Mouse (Mus musculus) embryonic facial prominence, embryonic 11.5 days (tissue): ENCODE measurements around the gene Arhgef38. TPM values are rescaled to one million over a fixed set of nuclear protein-coding genes. Genes with fewer than 3 reads are reported as not detected.
A peak's percentile ranks its signal among the peaks of the same experiment; 100 is the strongest.

Experiments used
- ATAC-seq: fragments of 200-750 bp; cut with Nextera tagmentation; replicated peaks from 2 replicates; pipeline ENCODE4 v1.8.0; 2017; ENCODE audit warnings: low read depth; ENCODE audit not compliant: insufficient number of reproducible peaks, low FRiP score, low TSS enrichment
- DNase-seq: peaks from one replicate; pipeline ENCODE4 v3.0.0-alpha.2; 2015; ENCODE audit warnings: low spot score
- H3K27ac ChIP-seq: fragments of 300-500 bp; sonication (generic); replicated peaks from 2 replicates; pipeline ENCODE4 v1.5.1; 2014; ENCODE audit warnings: mild to moderate bottlenecking, low read depth, low read length, control low read depth
- H3K27me3 ChIP-seq: fragments of 300-500 bp; sonication (generic); 2 replicates; pipeline ENCODE4 v1.6.1; 2014; ENCODE audit warnings: mild to moderate bottlenecking, low read length, moderate library complexity, mixed read lengths; ENCODE audit not compliant: control insufficient read depth, insufficient read depth
- H3K36me3 ChIP-seq: fragments of 300-500 bp; sonication (generic); replicated peaks from 2 replicates; pipeline ENCODE4 v1.6.1; 2014; ENCODE audit warnings: low read depth, mild to moderate bottlenecking, low read length, moderate library complexity, mixed read lengths; ENCODE audit not compliant: control insufficient read depth, insufficient read depth
- H3K4me1 ChIP-seq: fragments of 300-500 bp; sonication (generic); 2 replicates; pipeline ENCODE4 v1.6.1; 2014; ENCODE audit warnings: low read length, mixed read lengths; ENCODE audit not compliant: control insufficient read depth, insufficient read depth
- H3K4me2 ChIP-seq: fragments of 300-500 bp; sonication (generic); 2 replicates; pipeline ENCODE4 v1.6.1; 2014; ENCODE audit warnings: low read depth, mild to moderate bottlenecking, control low read depth, low read length, moderate library complexity
- H3K4me3 ChIP-seq: fragments of 300-500 bp; sonication (generic); 2 replicates; pipeline ENCODE4 v1.5.1; 2014; ENCODE audit warnings: low read depth, low read length, control low read depth
- H3K9ac ChIP-seq: fragments of 300-500 bp; sonication (generic); replicated peaks from 2 replicates; pipeline ENCODE4 v1.6.1; 2014; ENCODE audit warnings: mild to moderate bottlenecking, control low read depth, low read length
- H3K9me3 ChIP-seq: fragments of 300-500 bp; sonication (generic); replicated peaks from 2 replicates; pipeline ENCODE4 v1.6.1; 2016; ENCODE audit warnings: mild to moderate bottlenecking, low read length, inconsistent platforms, mixed read lengths; ENCODE audit not compliant: control insufficient read depth
- WGBS: fragments of 180-500 bp; shearing (Covaris S2); extraction: QIAGEN DNeasy Blood & Tissue Kit; methylation state at CpG from one replicate; pipeline ENCODE4 v1.1.7; 2014; 5-methylcytosine and 5-hydroxymethylcytosine counted together
- polyA plus RNA-seq: library from polyadenylated mRNA; unstranded; fragments of >200 nt; fragmentation: Nextera tagmentation; extraction: Ambion mirVana; gene quantifications from 2 replicates; pipeline ENCODE4 v1.2.1, GENCODE M21; 2014

The Arhgef38 gene
- polyA plus RNA-seq, 1 experiment from 2014 or later, result 0.17 TPM

- 0% methylated on average over 44 of the region's 44 CpGs for WGBS
- no peaks in the 10 kb centered on the region for H3K9me3 ChIP-seq
These were observed 143.6 kb downstream of the Arhgef38 start for GRCm38 (mm10) chr3:133091121-133091663.

GRCm38 (mm10) chr3:133090247-133091120 lies 144.3 kb downstream of the Arhgef38 start:
- peak; percentile 55 for DNase-seq
- 0 out of 2 replicates have a peak, but pooled peaks have one; percentile 2 for ATAC-seq
- peak overlapping the region; percentile 89 for H3K4me3 ChIP-seq
- H3K9me3 ChIP-seq, result no peaks in the 10 kb centered on the region
- H3K36me3 ChIP-seq, result no peaks in the 10 kb centered on the region
- H3K4me2 ChIP-seq, result peak overlapping the region; percentile 68
- peak overlapping the region; percentile 100 for H3K27ac ChIP-seq
- H3K9ac ChIP-seq, result peak overlapping the region; percentile 99
- 12% methylated on average over 11 of the region's 11 CpGs for WGBS
- no peaks in the 10 kb centered on the region for H3K4me1 ChIP-seq
- H3K27me3 ChIP-seq, result no peaks in the 10 kb centered on the region

More at GRCm38 (mm10) chr3:133091121-133091663, 143.6 kb downstream of the Arhgef38 start:
- Histone ChIP-seq H3K4me3 (peak overlapping the region; percentile 89), H3K27ac (peak overlapping the region; percentile 100), H3K4me2 (peak overlapping the region; percentile 68), H3K9ac (peak overlapping the region; percentile 99), H3K27me3 (no peaks in the 10 kb centered on the region), H3K4me1 (no peaks in the 10 kb centered on the region), H3K36me3 (no peaks in the 10 kb centered on the region)
- ATAC-seq, result peak; percentile 14; the same call in 1 of the 2 replicates
- DNase-seq, result peak; percentile 67

- no peaks in the 10 kb centered on the region for H3K4me1 ChIP-seq
- ATAC-seq (no peak), DNase-seq (peak; percentile 81)
- no peaks in the 10 kb centered on the region for H3K9me3 ChIP-seq
- no peak overlapping the region for H3K4me3 ChIP-seq
- H3K36me3 ChIP-seq, result peaks cover 3% of the 10 kb centered on the region; the same call in 1 of the 2 replicates
- 74% methylated on average over 3 of the region's 3 CpGs for WGBS
- H3K9ac ChIP-seq, result no peak overlapping the region
- H3K4me2 ChIP-seq, result no peak overlapping the region
- no peak overlapping the region for H3K27ac ChIP-seq
- H3K27me3 ChIP-seq, result no peaks in the 10 kb centered on the region
These were observed 148.9 kb downstream of the Arhgef38 start for GRCm38 (mm10) chr3:133085858-133086257.

GRCm38 (mm10) chr3:133082736-133083135 lies 152.0 kb downstream of the Arhgef38 start:
- no peaks in the 10 kb centered on the region for H3K4me1 ChIP-seq
- H3K9me3 ChIP-seq, result no peaks in the 10 kb centered on the region
- no peak overlapping the region for H3K27ac ChIP-seq
- H3K4me2 ChIP-seq, result no peak overlapping the region
- H3K9ac ChIP-seq, result no peak overlapping the region
- ATAC-seq (no peak), DNase-seq (no peak)
- WGBS, result 92% methylated on average over 5 of the region's 5 CpGs
- peaks cover 3% of the 10 kb centered on the region; the same call in 1 of the 2 replicates for H3K36me3 ChIP-seq
- no peaks in the 10 kb centered on the region for H3K27me3 ChIP-seq
- no peak overlapping the region for H3K4me3 ChIP-seq

GRCm38 (mm10) chr3:133075560-133075959 lies 159.2 kb downstream of the Arhgef38 start:
- no peaks in the 10 kb centered on the region for H3K36me3 ChIP-seq
- H3K27me3 ChIP-seq, result no peaks in the 10 kb centered on the region
- 92% methylated on average over 10 of the region's 10 CpGs for WGBS
- no peak overlapping the region for H3K27ac ChIP-seq
- no peaks in the 10 kb centered on the region for H3K9me3 ChIP-seq
- ATAC-seq (no peak), DNase-seq (no peak)
- no peak overlapping the region for H3K4me2 ChIP-seq
- no peak overlapping the region for H3K9ac ChIP-seq
- H3K4me1 ChIP-seq, result no peaks in the 10 kb centered on the region
- no peak overlapping the region for H3K4me3 ChIP-seq

Other genes with a start within 250 kb of the Arhgef38 start
- 30.8 and 33.6 TPM in 2 replicates for gene Ints12, start 143.1 kb downstream of the Arhgef38 start, polyA plus RNA-seq
- gene Gstcd, start 142.9 kb downstream of the Arhgef38 start, polyA plus RNA-seq, result 9.3 and 10.5 TPM in 2 replicates
- 92.6 and 93.0 TPM in 2 replicates for gene Ppa2, start 75.2 kb upstream of the Arhgef38 start, polyA plus RNA-seq